Mouse (Mus musculus) lung, adult 18-20 months (tissue): ENCODE data around the gene Ascl1.

Experiments
- DNase-seq, 2 experiments: peaks; one replicate each; pipeline ENCODE4 v3.0.0; 2022; ENCODE audit warnings: mixed read lengths in 2 of 2

Ascl1 gene

GRCm38 (mm10) chr10:87493576-87493975 is at the start of gene Ascl1:
Ascl1 (minus strand) TSS chr10:87493660.
- DNase-seq, result no peak

DNA sequence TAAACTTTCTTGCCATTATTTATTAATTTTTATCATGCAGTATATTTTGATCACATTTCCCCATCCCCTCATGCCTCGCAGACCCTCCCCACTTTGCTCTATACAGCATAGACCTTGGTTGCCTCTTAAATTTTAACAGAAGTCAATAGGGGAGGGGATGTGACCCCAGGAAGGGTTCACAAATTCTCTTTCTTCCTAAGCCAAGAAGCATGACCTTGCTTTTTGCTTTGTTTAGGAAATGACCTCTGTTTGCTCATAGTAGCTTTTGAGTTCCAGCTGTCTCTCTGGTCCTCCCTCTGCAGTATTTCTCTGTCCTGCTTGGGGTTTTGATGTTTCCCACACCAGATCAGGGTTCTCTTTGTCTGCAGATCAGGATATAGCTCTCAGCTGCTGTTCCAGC is 40.7 kb upstream of the Ascl1 start:
- DNase-seq, result no peak

- no peak for DNase-seq
Observed at GRCm38 (mm10) chr10:87521646-87522045, 28.2 kb upstream of the Ascl1 start, which contains the start of gene Pah. Pah (plus strand) TSS chr10:87521795.

GRCm38 (mm10) chr10:87520401-87521116 is 27.1 kb upstream of the Ascl1 start:
- no peak for DNase-seq

GRCm38 (mm10) chr10:87518585-87518984 is 25.1 kb upstream of the Ascl1 start:
- no peak for DNase-seq

- DNase-seq, result no peak
Observed at GRCm38 (mm10) chr10:87513052-87513451, 19.6 kb upstream of the Ascl1 start.

GRCm38 (mm10) chr10:87508581-87508980 is 15.1 kb upstream of the Ascl1 start:
- no peak for DNase-seq

DNA sequence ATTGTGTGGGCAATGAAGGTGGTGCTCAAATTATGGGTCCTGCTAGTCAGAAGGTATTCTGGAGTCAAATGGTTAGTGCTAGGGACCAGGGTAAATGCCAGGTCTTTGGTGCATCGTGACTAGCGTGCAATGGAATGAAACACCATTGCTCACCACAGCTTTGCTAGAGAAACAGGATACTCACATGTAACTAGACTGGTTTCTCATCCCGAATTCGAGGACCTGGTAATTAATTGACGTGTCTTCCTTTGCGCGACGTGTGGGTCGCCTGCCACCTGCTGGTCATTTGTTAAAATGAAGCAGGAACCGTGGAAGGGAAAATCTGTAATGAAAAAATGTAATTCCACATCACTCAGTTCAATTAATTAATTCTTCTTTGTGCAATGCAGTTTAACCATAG is 10.5 kb upstream of the Ascl1 start:
- DNase-seq, result peak in 1 of 2 experiments; percentile 22

DNA sequence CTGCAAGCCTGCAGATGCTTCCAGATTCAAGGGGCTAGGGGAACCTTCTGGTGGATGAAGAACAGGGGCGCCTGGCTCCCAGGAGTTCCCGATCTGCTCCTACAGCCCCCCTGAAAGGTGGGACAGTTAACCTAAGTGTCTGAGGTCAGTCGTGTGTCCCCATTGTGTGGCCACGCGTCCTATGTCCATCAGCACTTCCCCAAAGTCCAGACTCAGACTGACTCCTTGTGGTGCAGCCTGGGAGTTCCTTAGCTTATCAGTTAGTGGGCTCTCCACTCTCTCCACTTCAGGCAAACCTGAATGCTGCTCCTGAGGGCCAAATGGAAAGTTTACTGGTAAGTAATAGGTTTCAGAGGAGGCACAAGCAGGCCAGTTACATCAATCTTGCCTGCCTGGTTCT is 8.8 kb upstream of the Ascl1 start:
- no peak for DNase-seq

DNA sequence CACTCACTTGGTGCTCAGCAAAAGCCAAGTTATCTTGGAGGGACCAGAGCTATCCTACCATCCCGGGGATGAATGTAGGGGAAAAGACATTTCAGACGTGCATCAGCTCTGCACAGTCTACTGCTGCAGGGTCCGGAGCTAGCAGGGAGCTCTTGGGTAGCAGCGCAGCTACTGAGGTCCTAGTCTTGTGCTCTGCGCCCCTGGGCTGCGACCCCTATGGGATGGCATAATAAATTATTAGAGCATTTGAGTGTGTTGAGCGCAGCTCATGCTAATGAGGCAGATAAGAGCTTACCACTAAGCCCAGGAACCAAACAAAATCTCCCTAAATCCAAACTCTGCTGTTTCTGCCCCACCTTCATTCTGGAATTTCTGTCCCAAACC is 8.2 kb upstream of the Ascl1 start:
- no peak for DNase-seq

DNA sequence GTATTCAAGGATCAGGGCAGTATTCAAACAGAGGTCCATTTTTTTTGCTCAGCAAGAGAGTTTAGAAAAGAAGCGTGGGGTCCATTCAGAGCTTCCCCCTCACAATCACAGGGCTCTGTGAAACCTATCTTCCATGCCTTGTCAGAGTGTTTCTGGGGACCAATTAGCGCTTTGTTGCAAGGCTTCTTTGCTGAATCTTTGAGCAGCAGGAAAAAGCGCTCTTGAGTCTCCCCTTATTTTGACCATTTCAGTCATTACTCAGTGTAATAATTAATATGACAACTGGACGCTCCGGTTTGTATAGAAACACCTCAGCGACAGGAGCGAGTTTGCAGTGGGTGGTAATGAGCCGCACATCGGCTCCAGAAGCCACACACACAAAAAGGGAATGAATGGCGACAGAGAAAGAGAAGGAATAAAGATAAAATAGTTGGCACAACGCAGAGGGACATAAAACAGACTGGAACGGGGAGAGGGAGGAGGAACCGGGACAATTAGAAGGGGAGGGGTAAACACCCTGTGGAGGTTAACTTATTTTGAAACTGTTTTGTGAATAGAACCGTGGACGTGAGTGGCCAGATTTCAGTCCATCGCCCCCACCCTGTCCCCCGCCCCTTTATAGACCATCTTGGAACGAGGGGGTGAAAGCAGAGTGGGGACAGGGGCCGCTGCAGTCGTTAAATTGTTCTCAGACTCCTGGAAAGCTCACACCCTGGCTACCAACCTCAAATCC is 7.6 kb upstream of the Ascl1 start:
- DNase-seq, result no peak

- DNase-seq, result no peak
Observed at GRCm38 (mm10) chr10:87497056-87497455, 3.6 kb upstream of the Ascl1 start.

DNA sequence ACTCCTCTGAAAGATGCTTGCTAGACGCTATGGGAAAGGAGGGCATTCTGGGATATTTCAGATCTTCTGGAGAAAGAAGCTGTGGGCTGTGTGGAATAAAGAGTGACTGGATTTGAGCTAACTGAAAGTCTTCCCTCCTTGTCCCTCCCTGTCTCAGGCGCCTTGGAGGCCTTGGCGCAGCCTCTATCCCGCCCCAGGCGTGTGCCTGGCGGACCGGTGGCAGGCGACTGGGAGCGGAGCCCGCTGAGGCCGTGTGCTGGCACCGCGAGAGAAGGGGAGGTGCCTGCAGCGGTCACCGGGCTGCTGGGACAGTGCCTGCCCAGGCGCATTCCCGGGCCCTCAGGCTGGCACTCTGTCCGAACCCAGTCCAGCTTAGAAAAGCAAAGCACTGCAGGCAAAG is 1.1 kb upstream of the Ascl1 start:
- no peak for DNase-seq

- no peak for DNase-seq
Observed at GRCm38 (mm10) chr10:87494176-87494575, 716 bp upstream of the Ascl1 start.

- DNase-seq, result no peak
Observed at GRCm38 (mm10) chr10:87492661-87493551, 554 bp downstream of the Ascl1 start.

DNA sequence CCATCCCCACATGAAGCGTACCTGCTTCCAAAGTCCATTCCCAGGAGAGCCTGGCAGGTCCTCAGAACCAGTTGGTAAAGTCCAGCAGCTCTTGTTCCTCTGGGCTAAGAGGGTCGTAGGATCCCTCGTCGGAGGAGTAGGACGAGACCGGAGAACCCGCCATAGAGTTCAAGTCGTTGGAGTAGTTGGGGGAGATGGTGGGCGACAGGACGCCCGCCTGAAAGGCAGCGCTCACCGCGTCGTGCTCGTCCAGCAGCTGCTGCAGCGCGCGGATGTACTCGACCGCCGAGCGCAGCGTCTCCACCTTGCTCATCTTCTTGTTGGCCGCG is 1.2 kb downstream of the Ascl1 start:
- no peak for DNase-seq

GRCm38 (mm10) chr10:87491485-87492040 is 1.9 kb downstream of the Ascl1 start:
- DNase-seq, result no peak

- DNase-seq, result no peak
Observed at GRCm38 (mm10) chr10:87490328-87490727, 3.1 kb downstream of the Ascl1 start.

DNA sequence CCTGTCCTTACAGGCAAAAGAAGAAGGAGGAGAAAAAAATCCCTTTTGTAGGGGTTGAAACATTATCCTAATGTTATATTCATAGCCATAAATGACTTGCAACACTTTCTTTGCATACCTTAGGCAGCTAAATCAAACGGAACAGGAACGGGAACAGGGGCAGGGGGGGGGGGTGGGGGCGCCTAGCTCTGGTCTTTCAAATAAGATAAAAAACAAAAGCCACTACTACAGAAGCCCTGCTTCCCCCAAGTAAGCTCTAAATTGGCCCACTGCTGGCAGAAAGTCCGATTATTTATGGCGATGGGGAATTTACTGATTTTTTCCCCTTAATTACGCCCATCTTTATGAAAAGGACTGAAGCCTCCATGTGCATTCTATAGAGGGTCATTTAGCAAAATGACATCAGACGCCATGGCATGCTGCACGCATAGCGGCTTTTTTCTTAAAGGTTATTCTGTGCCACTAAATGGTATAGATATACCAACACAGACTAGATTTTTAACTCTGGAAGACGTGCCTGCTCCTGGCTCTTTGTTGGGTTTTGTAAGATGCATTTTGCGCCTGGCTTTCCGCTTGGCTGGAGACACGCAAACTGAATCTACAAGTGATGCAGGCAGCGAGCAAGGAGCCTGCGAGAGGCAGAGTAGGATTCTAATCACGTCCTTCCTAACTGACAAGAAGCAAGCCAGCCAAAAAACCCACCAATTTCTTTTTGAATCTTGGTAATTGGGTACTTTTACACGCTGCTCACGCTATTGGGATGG is 4.0 kb downstream of the Ascl1 start:
- DNase-seq, result no peak

GRCm38 (mm10) chr10:87488429-87489145 is 4.9 kb downstream of the Ascl1 start:
- DNase-seq, result no peak

- no peak for DNase-seq
Observed at GRCm38 (mm10) chr10:87485721-87486620, 7.5 kb downstream of the Ascl1 start.
